ENCODE assay signal across 13 mouse cellular contexts in genomic region chr12:76512731-76513130, GRCm38 (mm10). TPM values are rescaled to one million over a fixed set of nuclear protein-coding genes. Genes with fewer than 3 reads are reported as not detected.
DNase-seq lines count a peak whose midpoint lies in the region; ATAC-seq and TF ChIP-seq lines count a peak whose summit lies in the region.
"Had no signal": no experiment of that assay in that cellular context is flagged by ENCODE, and none has a peak within 500 bp of the region (broad histone marks: within the 10 kb centered on the region; RNA-seq: fewer than 3 reads in every experiment).

No protein-coding gene starts in this region.

- no peaks in the 10 kb centered on the region for H3K36me3 ChIP-seq in lung, embryonic 15.5 days
- no peaks in the 10 kb centered on the region for H3K36me3 ChIP-seq in lung, postnatal 0 days (ENCODE audit: insufficient read depth, low read length)
- H3K36me3 ChIP-seq: G1E; hindbrain, embryonic 10.5 days; limb, embryonic 15.5 days had no signal

- H3K4me1 ChIP-seq in lung, embryonic 15.5 days, result 0 out of 2 replicates have a peak, but pooled peaks cover 6% of the 10 kb centered on the region
- no peaks in the 10 kb centered on the region for H3K4me1 ChIP-seq in lung, postnatal 0 days (ENCODE audit: insufficient read depth, low read depth, low read length)

- TF ChIP-seq EP300 in lung, postnatal 0 days (IDR thresholded peaks at IDR 0.05), result no peak

- no peak overlapping the region for H3K4me3 ChIP-seq in lung, embryonic 15.5 days
- no peak overlapping the region for H3K4me3 ChIP-seq in lung, postnatal 0 days (ENCODE audit: low read depth, low read length)
- H3K4me3 ChIP-seq: hindbrain, embryonic 10.5 days; layer of hippocampus, adult 2 months; limb, embryonic 15.5 days had no signal

- no peaks in the 10 kb centered on the region for H3K9me3 ChIP-seq in lung, embryonic 15.5 days
- H3K9me3 ChIP-seq in lung, postnatal 0 days (ENCODE audit: low read length), result no peaks in the 10 kb centered on the region
- H3K9me3 ChIP-seq: G1E; hindbrain, embryonic 10.5 days; limb, embryonic 15.5 days had no signal

- H3K9ac ChIP-seq in lung, embryonic 15.5 days, result no peak overlapping the region
- no peak overlapping the region for H3K9ac ChIP-seq in lung, postnatal 0 days (replicated peaks; ENCODE audit: low read depth)
- H3K9ac ChIP-seq: limb, embryonic 15.5 days had no signal

- H3K27me3 ChIP-seq in lung, embryonic 15.5 days, result no peaks in the 10 kb centered on the region
- no peaks in the 10 kb centered on the region for H3K27me3 ChIP-seq in lung, postnatal 0 days (replicated peaks; ENCODE audit: insufficient read depth, low read length)
- H3K27me3 ChIP-seq: limb, embryonic 15.5 days had no signal

- no peak overlapping the region for H3K27ac ChIP-seq in lung, embryonic 15.5 days
- no peak overlapping the region for H3K27ac ChIP-seq in lung, postnatal 0 days (ENCODE audit: low read length)
- H3K27ac ChIP-seq: hindbrain, embryonic 10.5 days; layer of hippocampus, adult 2 months; limb, embryonic 15.5 days had no signal

- peak; percentile 51 for DNase-seq in adrenal gland, adult 2 months
- DNase-seq in adrenal gland, postnatal 4 days (ENCODE audit: low spot score in 2 of 2), result no peak
- DNase-seq in lung, postnatal 0 days (ENCODE audit: low spot score), result no peak
- peak; percentile 14 for DNase-seq in gonadal fat pad, adult 2 months (ENCODE audit: low read depth)
- DNase-seq in kidney, postnatal 25 days, result peak; percentile 77 to 82
- no peak for DNase-seq in thymus, postnatal 4 days
- DNase-seq in thymus, postnatal 25 days, result no peak

- TF ChIP-seq CTCF in lung, postnatal 0 days (IDR thresholded peaks at IDR 0.05), result no peak

- no peak overlapping the region for H3K4me2 ChIP-seq in lung, embryonic 15.5 days
- no peak overlapping the region for H3K4me2 ChIP-seq in lung, postnatal 0 days (replicated peaks; ENCODE audit: low read depth, low read length)
- H3K4me2 ChIP-seq: limb, embryonic 15.5 days had no signal

- WGBS in lung, embryonic 15.5 days, result 21% methylated on average over 1 of the region's 1 CpGs
- 21% methylated on average over 1 of the region's 1 CpGs for WGBS in lung, postnatal 0 days

- ATAC-seq in lung, embryonic 15.5 days (ENCODE audit: borderline replicate concordance, extremely low read depth, low FRiP score, low TSS enrichment), result peak; percentile 33; the same call in 1 of the 2 replicates
- no peak for ATAC-seq in lung, postnatal 0 days
- ATAC-seq: forebrain, embryonic 16.5 days had no signal

RNA-seq across cellular contexts. Expression of gene Plekhg3, which starts 18.0 kb away (rescaled TPM):
- 10 to 100 TPM in 1 of 2 experiments, 1 to 10 TPM in 1; 9.9 to 17.5 TPM for total RNA-seq in adrenal gland, adult 2 months (2021)
- polyA plus RNA-seq in adrenal gland, adult 2 months (2012; rRNA removed), result 5.1 and 7.9 TPM in 2 replicates
- 10 to 100 TPM; 21.0 to 29.2 TPM for total RNA-seq in adrenal gland, postnatal 4 days (2021)
- 6.9 and 7.2 TPM in 2 replicates for polyA plus RNA-seq in lung, embryonic 15.5 days (2015; fragmentation: Nextera tagmentation; extraction: Ambion mirVana)
- polyA plus RNA-seq in lung, postnatal 0 days (2015; fragmentation: Nextera tagmentation; extraction: Ambion mirVana), result 2.1 and 2.9 TPM in 2 replicates
- polyA plus RNA-seq in gonadal fat pad, adult 2 months (2012; rRNA removed), result 31.6 and 34.0 TPM in 2 replicates

Comparison
In these comparisons a context has a peak if more than half of its experiments do, and no peak if none do; other contexts are left out.
1. DNase-seq: peak in adrenal gland, adult 2 months (single experiment), gonadal fat pad, adult 2 months (single experiment) and kidney, postnatal 25 days (2 of 2); none in adrenal gland, postnatal 4 days (0 of 2), lung, postnatal 0 days (single experiment), thymus, postnatal 4 days (single experiment) and thymus, postnatal 25 days (single experiment).